Mouse (Mus musculus) limb, embryonic 12.5 days (tissue): ENCODE results near the gene Hadha. TPM values are rescaled to one million over a fixed set of nuclear protein-coding genes. Genes with fewer than 3 reads are reported as not detected.

ENCODE experiments used
- ATAC-seq: fragments of 200-750 bp; cut with Nextera tagmentation; 2 replicates; pipeline ENCODE4 v1.8.0; 2017; ENCODE audit warnings: low read depth, moderate TSS enrichment; ENCODE audit not compliant: insufficient number of reproducible peaks, insufficient read depth, low FRiP score, low TSS enrichment
- H3K27ac ChIP-seq: fragments of 300-500 bp; sonication (generic); 2 replicates; pipeline ENCODE4 v1.5.1; 2016; ENCODE audit warnings: mild to moderate bottlenecking, moderate library complexity
- H3K27me3 ChIP-seq: fragments of 300-500 bp; sonication (generic); 2 replicates; pipeline ENCODE4 v1.6.1; 2016; ENCODE audit warnings: mild to moderate bottlenecking, moderate library complexity
- H3K36me3 ChIP-seq: fragments of 300-500 bp; sonication (generic); 2 replicates; pipeline ENCODE4 v1.6.1; 2016; ENCODE audit warnings: mild to moderate bottlenecking, moderate library complexity
- H3K4me1 ChIP-seq: fragments of 300-500 bp; sonication (generic); replicated peaks from 2 replicates; pipeline ENCODE4 v1.6.1; 2016
- H3K4me2 ChIP-seq: fragments of 300-500 bp; sonication (generic); 2 replicates; pipeline ENCODE4 v1.6.1; 2016; ENCODE audit warnings: mild to moderate bottlenecking, moderate library complexity
- H3K4me3 ChIP-seq: fragments of 300-500 bp; sonication (generic); replicated peaks from 2 replicates; pipeline ENCODE4 v1.5.1; 2016; ENCODE audit warnings: mild to moderate bottlenecking
- H3K9ac ChIP-seq: fragments of 300-500 bp; sonication (generic); replicated peaks from 2 replicates; pipeline ENCODE4 v1.6.1; 2016; ENCODE audit warnings: mild to moderate bottlenecking, moderate library complexity
- H3K9me3 ChIP-seq: fragments of 300-500 bp; sonication (generic); 2 replicates; pipeline ENCODE4 v1.6.1; 2016; ENCODE audit warnings: mild to moderate bottlenecking, moderate library complexity
- WGBS: fragments of 180-500 bp; shearing (Covaris S2); methylation state at CpG from one replicate; pipeline ENCODE4 v1.1.7; 2016; 5-methylcytosine and 5-hydroxymethylcytosine counted together
- polyA plus RNA-seq: library from polyadenylated mRNA; unstranded; fragments of >200 nt; fragmentation: Nextera tagmentation; extraction: Ambion mirVana; gene quantifications from 2 replicates; pipeline ENCODE4 v1.2.1, GENCODE M21; 2016

The Hadha gene
- polyA plus RNA-seq, 1 experiment from 2014 or later, result 119 TPM

GRCm38 (mm10) chr5:30172931-30173692, 18.1 kb upstream of the Hadha start:
- H3K27me3 ChIP-seq, result no peaks in the 10 kb centered on the region
- no peak overlapping the region for H3K4me3 ChIP-seq
- no peak overlapping the region for H3K4me2 ChIP-seq
- peaks cover 15% of the 10 kb centered on the region for H3K4me1 ChIP-seq
- H3K9ac ChIP-seq, result no peak overlapping the region
- H3K36me3 ChIP-seq, result peaks cover 79% of the 10 kb centered on the region
- ATAC-seq, result no peak
- 25% methylated on average over 20 of the region's 20 CpGs for WGBS
- H3K9me3 ChIP-seq, result no peaks in the 10 kb centered on the region
- no peak overlapping the region for H3K27ac ChIP-seq

- peaks cover 75% of the 10 kb centered on the region for H3K36me3 ChIP-seq
- no peaks in the 10 kb centered on the region for H3K27me3 ChIP-seq
- H3K4me1 ChIP-seq, result peaks cover 15% of the 10 kb centered on the region
- no peak overlapping the region for H3K4me3 ChIP-seq
- no peak overlapping the region for H3K9ac ChIP-seq
- H3K4me2 ChIP-seq, result no peak overlapping the region
- no peaks in the 10 kb centered on the region for H3K9me3 ChIP-seq
- no peak overlapping the region for H3K27ac ChIP-seq
- ATAC-seq, result no peak
Measured at GRCm38 (mm10) chr5:30172115-30172514, 17.2 kb upstream of the Hadha start.

- peaks cover 66% of the 10 kb centered on the region for H3K36me3 ChIP-seq
- H3K9me3 ChIP-seq, result no peaks in the 10 kb centered on the region
- no peak overlapping the region for H3K9ac ChIP-seq
- 78% methylated on average over 5 of the region's 5 CpGs for WGBS
- peaks cover 15% of the 10 kb centered on the region for H3K4me1 ChIP-seq
- no peak overlapping the region for H3K4me3 ChIP-seq
- H3K27ac ChIP-seq, result no peak overlapping the region
- H3K4me2 ChIP-seq, result no peak overlapping the region
- ATAC-seq, result no peak
- no peaks in the 10 kb centered on the region for H3K27me3 ChIP-seq
Measured at GRCm38 (mm10) chr5:30170303-30170940, 15.5 kb upstream of the Hadha start.

- Histone ChIP-seq H3K4me2 (no peak overlapping the region), H3K9me3 (no peaks in the 10 kb centered on the region), H3K36me3 (peaks cover 43% of the 10 kb centered on the region), H3K4me3 (no peak overlapping the region), H3K4me1 (no peaks in the 10 kb centered on the region), H3K9ac (no peak overlapping the region), H3K27ac (no peak overlapping the region), H3K27me3 (no peaks in the 10 kb centered on the region)
- ATAC-seq, result no peak
- 90% methylated on average over 5 of the region's 5 CpGs for WGBS
Measured at GRCm38 (mm10) chr5:30165234-30165946, 10.4 kb upstream of the Hadha start.

GRCm38 (mm10) chr5:30162339-30162738, 7.4 kb upstream of the Hadha start:
- Histone ChIP-seq H3K9me3 (no peaks in the 10 kb centered on the region), H3K27me3 (no peaks in the 10 kb centered on the region), H3K36me3 (peaks cover 19% of the 10 kb centered on the region; the same call in 1 of the 2 replicates), H3K9ac (no peak overlapping the region), H3K4me1 (no peaks in the 10 kb centered on the region), H3K4me3 (no peak overlapping the region), H3K27ac (no peak overlapping the region), H3K4me2 (no peak overlapping the region)
- ATAC-seq, result no peak
- WGBS, result 78% methylated on average over 6 of the region's 6 CpGs

GRCm38 (mm10) chr5:30161836-30162235, 6.9 kb upstream of the Hadha start:
- no peak for ATAC-seq
- Histone ChIP-seq H3K27me3 (no peaks in the 10 kb centered on the region), H3K36me3 (peaks cover 17% of the 10 kb centered on the region; the same call in 1 of the 2 replicates), H3K9ac (no peak overlapping the region), H3K27ac (no peak overlapping the region), H3K4me1 (no peaks in the 10 kb centered on the region), H3K4me2 (no peak overlapping the region), H3K9me3 (no peaks in the 10 kb centered on the region), H3K4me3 (no peak overlapping the region)
- 100% methylated on average over 1 of the region's 1 CpGs for WGBS

GRCm38 (mm10) chr5:30159601-30160000, 4.6 kb upstream of the Hadha start:
- 87% methylated on average over 6 of the region's 6 CpGs for WGBS
- H3K27ac ChIP-seq, result no peak overlapping the region
- no peak overlapping the region for H3K4me2 ChIP-seq
- no peak overlapping the region for H3K9ac ChIP-seq
- no peak for ATAC-seq
- no peak overlapping the region for H3K4me3 ChIP-seq
- 0 out of 2 replicates have a peak, but pooled peaks cover 6% of the 10 kb centered on the region for H3K36me3 ChIP-seq
- H3K27me3 ChIP-seq, result no peaks in the 10 kb centered on the region
- H3K4me1 ChIP-seq, result peaks cover 8% of the 10 kb centered on the region
- H3K9me3 ChIP-seq, result no peaks in the 10 kb centered on the region

GRCm38 (mm10) chr5:30155821-30156629, 1.1 kb upstream of the Hadha start:
- ATAC-seq, result no peak
- H3K4me2 ChIP-seq, result peak overlapping the region; percentile 66
- peak overlapping the region; percentile 84; the same call in 1 of the 2 replicates for H3K27ac ChIP-seq
- no peaks in the 10 kb centered on the region for H3K9me3 ChIP-seq
- peaks cover 15% of the 10 kb centered on the region for H3K4me1 ChIP-seq
- 38% methylated on average over 13 of the region's 13 CpGs for WGBS
- H3K27me3 ChIP-seq, result no peaks in the 10 kb centered on the region
- H3K4me3 ChIP-seq, result peak overlapping the region; percentile 88
- H3K9ac ChIP-seq, result peak overlapping the region; percentile 79
- H3K36me3 ChIP-seq, result 0 out of 2 replicates have a peak, but pooled peaks cover 6% of the 10 kb centered on the region

- peak; percentile 74 for ATAC-seq
- H3K36me3 ChIP-seq, result 0 out of 2 replicates have a peak, but pooled peaks cover under 1% of the 10 kb centered on the region
- H3K4me1 ChIP-seq, result peaks cover 15% of the 10 kb centered on the region
- H3K27me3 ChIP-seq, result no peaks in the 10 kb centered on the region
- H3K4me3 ChIP-seq, result peak overlapping the region; percentile 88
- under 1% methylated on average over 31 of the region's 31 CpGs for WGBS
- H3K9me3 ChIP-seq, result no peaks in the 10 kb centered on the region
- peak overlapping the region; percentile 66 for H3K4me2 ChIP-seq
- peak overlapping the region; percentile 84 for H3K27ac ChIP-seq
- H3K9ac ChIP-seq, result peak overlapping the region; percentile 79
Measured at GRCm38 (mm10) chr5:30155395-30155792, 432 bp upstream of the Hadha start.

- H3K9ac ChIP-seq, result peak overlapping the region; percentile 79
- no peak for ATAC-seq
- H3K4me1 ChIP-seq, result peaks cover 15% of the 10 kb centered on the region
- peak overlapping the region; percentile 66 for H3K4me2 ChIP-seq
- no peak overlapping the region for H3K27ac ChIP-seq
- WGBS, result 21% methylated on average over 4 of the region's 4 CpGs
- H3K36me3 ChIP-seq, result no peaks in the 10 kb centered on the region; the same call in 1 of the 2 replicates
- no peaks in the 10 kb centered on the region for H3K27me3 ChIP-seq
- H3K4me3 ChIP-seq, result peak overlapping the region; percentile 88
- no peaks in the 10 kb centered on the region for H3K9me3 ChIP-seq
Measured at GRCm38 (mm10) chr5:30154013-30154412, 949 bp downstream of the Hadha start.
